Mouse (Mus musculus) embryo, embryonic 10.5 days (tissue): ENCODE results near the gene Nrip3.

ENCODE experiments used
- DNase-seq: peaks from one replicate; pipeline ENCODE4 v3.0.0-alpha.2; 2015; ENCODE audit warnings: low spot score

The Nrip3 gene

GRCm38 (mm10) chr7:109781470-109782203 lies at the start of gene Nrip3:
Nrip3 (minus strand) TSS chr7:109782025.
- DNase-seq: peak; percentile 84

- no peak for DNase-seq
These were observed 49.6 kb upstream of the Nrip3 start for GRCm38 (mm10) chr7:109831376-109831775.

- DNase-seq: no peak
These were observed 45.1 kb upstream of the Nrip3 start for GRCm38 (mm10) chr7:109826911-109827310.

- no peak for DNase-seq
These were observed 43.5 kb upstream of the Nrip3 start for GRCm38 (mm10) chr7:109825293-109825692.

- DNase-seq: no peak
These were observed 36.8 kb upstream of the Nrip3 start for GRCm38 (mm10) chr7:109818600-109818999.

- DNase-seq: no peak
These were observed 36.1 kb upstream of the Nrip3 start for GRCm38 (mm10) chr7:109817954-109818353.

- peak; percentile 68 for DNase-seq
These were observed 31.7 kb upstream of the Nrip3 start for GRCm38 (mm10) chr7:109813330-109814140.

GRCm38 (mm10) chr7:109807616-109808485 lies 26.0 kb upstream of the Nrip3 start:
- DNase-seq: no peak

- peak; percentile 43 for DNase-seq
These were observed 23.0 kb upstream of the Nrip3 start for GRCm38 (mm10) chr7:109804843-109805242.

- no peak for DNase-seq
These were observed 22.5 kb upstream of the Nrip3 start for GRCm38 (mm10) chr7:109804355-109804754.

GRCm38 (mm10) chr7:109803516-109803915 lies 21.7 kb upstream of the Nrip3 start:
- DNase-seq: no peak

- no peak for DNase-seq
These were observed 18.8 kb upstream of the Nrip3 start for GRCm38 (mm10) chr7:109800626-109801025.

GRCm38 (mm10) chr7:109799168-109799567 lies 17.3 kb upstream of the Nrip3 start:
- no peak for DNase-seq

GRCm38 (mm10) chr7:109795564-109795963 lies 13.7 kb upstream of the Nrip3 start:
- no peak for DNase-seq

GRCm38 (mm10) chr7:109794556-109794955 lies 12.7 kb upstream of the Nrip3 start:
- no peak for DNase-seq

GRCm38 (mm10) chr7:109792759-109793158 lies 10.9 kb upstream of the Nrip3 start:
- peak; percentile 79 for DNase-seq

GRCm38 (mm10) chr7:109790818-109791217 lies 9.0 kb upstream of the Nrip3 start:
- no peak for DNase-seq

- no peak for DNase-seq
These were observed 6.0 kb upstream of the Nrip3 start for GRCm38 (mm10) chr7:109787860-109788259.

GRCm38 (mm10) chr7:109783281-109783680 lies 1.5 kb upstream of the Nrip3 start:
- no peak for DNase-seq

- DNase-seq: no peak
These were observed 747 bp downstream of the Nrip3 start for GRCm38 (mm10) chr7:109781087-109781469.

GRCm38 (mm10) chr7:109772251-109772650 lies 9.6 kb downstream of the Nrip3 start:
- DNase-seq: no peak

- DNase-seq: no peak
These were observed 13.0 kb downstream of the Nrip3 start for GRCm38 (mm10) chr7:109768699-109769383.
